Mouse (Mus musculus): ENCODE data around the gene Pla2g4b. TPM values are rescaled to one million over a fixed set of nuclear protein-coding genes. Genes with fewer than 3 reads are reported as not detected.

Pla2g4b gene
- polyA plus RNA-seq, 1 experiment: 0.56 TPM

GRCm38 (mm10) chr2:119999731-120000130 is 33.5 kb upstream of the Pla2g4b start:
- Histone ChIP-seq H3ac (ENCODE audit: control insufficient read depth, insufficient read length, low read depth) (no peak overlapping the region), H3K4me3 (ENCODE audit: insufficient read depth, poor library complexity, severe bottlenecking) (no peak overlapping the region), H3K27me3 (ENCODE audit: control insufficient read depth, insufficient read depth, insufficient read length) (no peaks in the 10 kb centered on the region), H3K79me2 (ENCODE audit: control insufficient read depth, insufficient read depth) (no peaks in the 10 kb centered on the region), H3K36me3 (ENCODE audit: control insufficient read depth, insufficient read depth) (no peaks in the 10 kb centered on the region), H3K79me3 (ENCODE audit: low read depth) (no peaks in the 10 kb centered on the region)
- TF ChIP-seq FOSL1 (IDR thresholded peaks at IDR 0.05; ENCODE audit: insufficient read depth, low read length, poor library complexity, severe bottlenecking): no peak
- TF ChIP-seq MYOD1 (IDR thresholded peaks at IDR 0.05; ENCODE audit: control insufficient read depth, insufficient read length, low read depth): no peak
- no peak for TF ChIP-seq USF1 (IDR thresholded peaks at IDR 0.05; ENCODE audit: low read depth)
- no peak for TF ChIP-seq MAX (IDR thresholded peaks at IDR 0.05)
- TF ChIP-seq CEBPB (IDR thresholded peaks at IDR 0.05; ENCODE audit: low read depth): no peak
- TF ChIP-seq MYOG (IDR thresholded peaks at IDR 0.05; ENCODE audit: control insufficient read depth, extremely low read depth, insufficient read length): no peak
- no peak for TF ChIP-seq CTCF (IDR thresholded peaks at IDR 0.05; ENCODE audit: control insufficient read depth, insufficient read depth, insufficient read length)

GRCm38 (mm10) chr2:120000882-120001584 is 32.2 kb upstream of the Pla2g4b start:
- no peaks in the 10 kb centered on the region for H3K79me3 ChIP-seq (ENCODE audit: low read depth)
- H3ac ChIP-seq (ENCODE audit: control insufficient read depth, insufficient read length, low read depth): no peak overlapping the region
- TF ChIP-seq CEBPB (IDR thresholded peaks at IDR 0.05; ENCODE audit: low read depth): no peak
- TF ChIP-seq CTCF (IDR thresholded peaks at IDR 0.05; ENCODE audit: control insufficient read depth, insufficient read depth, insufficient read length): no peak
- TF ChIP-seq FOSL1 (IDR thresholded peaks at IDR 0.05; ENCODE audit: insufficient read depth, low read length, poor library complexity, severe bottlenecking): no peak
- TF ChIP-seq MYOG (IDR thresholded peaks at IDR 0.05; ENCODE audit: control insufficient read depth, extremely low read depth, insufficient read length): no peak
- TF ChIP-seq USF1 (IDR thresholded peaks at IDR 0.05; ENCODE audit: low read depth): no peak
- no peak for TF ChIP-seq MYOD1 (IDR thresholded peaks at IDR 0.05; ENCODE audit: control insufficient read depth, insufficient read length, low read depth)
- TF ChIP-seq MAX (IDR thresholded peaks at IDR 0.05): no peak
- no peaks in the 10 kb centered on the region for H3K27me3 ChIP-seq (ENCODE audit: control insufficient read depth, insufficient read depth, insufficient read length)
- H3K4me3 ChIP-seq (ENCODE audit: insufficient read depth, poor library complexity, severe bottlenecking): no peak overlapping the region
- no peaks in the 10 kb centered on the region for H3K36me3 ChIP-seq (ENCODE audit: control insufficient read depth, insufficient read depth)
- no peaks in the 10 kb centered on the region for H3K79me2 ChIP-seq (ENCODE audit: control insufficient read depth, insufficient read depth)

GRCm38 (mm10) chr2:120001956-120002355 is 31.3 kb upstream of the Pla2g4b start:
- Histone ChIP-seq H3K79me2 (ENCODE audit: control insufficient read depth, insufficient read depth) (no peaks in the 10 kb centered on the region), H3K4me3 (ENCODE audit: insufficient read depth, poor library complexity, severe bottlenecking) (no peak overlapping the region), H3K36me3 (ENCODE audit: control insufficient read depth, insufficient read depth) (peaks cover 4% of the 10 kb centered on the region), H3K79me3 (ENCODE audit: low read depth) (no peaks in the 10 kb centered on the region), H3K27me3 (ENCODE audit: control insufficient read depth, insufficient read depth, insufficient read length) (no peaks in the 10 kb centered on the region), H3ac (ENCODE audit: control insufficient read depth, insufficient read length, low read depth) (no peak overlapping the region)
- TF ChIP-seq CEBPB (IDR thresholded peaks at IDR 0.05; ENCODE audit: low read depth): no peak
- TF ChIP-seq FOSL1 (IDR thresholded peaks at IDR 0.05; ENCODE audit: insufficient read depth, low read length, poor library complexity, severe bottlenecking): no peak
- TF ChIP-seq USF1 (IDR thresholded peaks at IDR 0.05; ENCODE audit: low read depth): no peak
- no peak for TF ChIP-seq MYOD1 (IDR thresholded peaks at IDR 0.05; ENCODE audit: control insufficient read depth, insufficient read length, low read depth)
- TF ChIP-seq MYOG (IDR thresholded peaks at IDR 0.05; ENCODE audit: control insufficient read depth, extremely low read depth, insufficient read length): no peak
- TF ChIP-seq MAX (IDR thresholded peaks at IDR 0.05): no peak
- no peak for TF ChIP-seq CTCF (IDR thresholded peaks at IDR 0.05; ENCODE audit: control insufficient read depth, insufficient read depth, insufficient read length)

- Histone ChIP-seq H3K27me3 (ENCODE audit: control insufficient read depth, insufficient read depth, insufficient read length) (no peaks in the 10 kb centered on the region), H3ac (ENCODE audit: control insufficient read depth, insufficient read length, low read depth) (no peak overlapping the region), H3K79me3 (ENCODE audit: low read depth) (no peaks in the 10 kb centered on the region), H3K36me3 (ENCODE audit: control insufficient read depth, insufficient read depth) (peaks cover 4% of the 10 kb centered on the region), H3K79me2 (ENCODE audit: control insufficient read depth, insufficient read depth) (no peaks in the 10 kb centered on the region), H3K4me3 (ENCODE audit: insufficient read depth, poor library complexity, severe bottlenecking) (no peak overlapping the region)
- TF ChIP-seq FOSL1 (IDR thresholded peaks at IDR 0.05; ENCODE audit: insufficient read depth, low read length, poor library complexity, severe bottlenecking) (no peak), USF1 (IDR thresholded peaks at IDR 0.05; ENCODE audit: low read depth) (no peak), MYOG (IDR thresholded peaks at IDR 0.05; ENCODE audit: control insufficient read depth, extremely low read depth, insufficient read length) (no peak), MAX (IDR thresholded peaks at IDR 0.05) (no peak), CEBPB (IDR thresholded peaks at IDR 0.05; ENCODE audit: low read depth) (no peak), CTCF (IDR thresholded peaks at IDR 0.05; ENCODE audit: control insufficient read depth, insufficient read depth, insufficient read length) (no peak), MYOD1 (IDR thresholded peaks at IDR 0.05; ENCODE audit: control insufficient read depth, insufficient read length, low read depth) (no peak)
These were observed 29.2 kb upstream of the Pla2g4b start for GRCm38 (mm10) chr2:120003970-120004369.

GRCm38 (mm10) chr2:120006696-120007095 is 26.5 kb upstream of the Pla2g4b start:
- H3K79me3 ChIP-seq (ENCODE audit: low read depth): no peaks in the 10 kb centered on the region
- H3ac ChIP-seq (ENCODE audit: control insufficient read depth, insufficient read length, low read depth): no peak overlapping the region
- H3K36me3 ChIP-seq (ENCODE audit: control insufficient read depth, insufficient read depth): peaks cover 4% of the 10 kb centered on the region
- TF ChIP-seq CEBPB (IDR thresholded peaks at IDR 0.05; ENCODE audit: low read depth): no peak
- TF ChIP-seq MYOG (IDR thresholded peaks at IDR 0.05; ENCODE audit: control insufficient read depth, extremely low read depth, insufficient read length): no peak
- no peak for TF ChIP-seq FOSL1 (IDR thresholded peaks at IDR 0.05; ENCODE audit: insufficient read depth, low read length, poor library complexity, severe bottlenecking)
- no peak for TF ChIP-seq USF1 (IDR thresholded peaks at IDR 0.05; ENCODE audit: low read depth)
- TF ChIP-seq MYOD1 (IDR thresholded peaks at IDR 0.05; ENCODE audit: control insufficient read depth, insufficient read length, low read depth): no peak
- no peak for TF ChIP-seq CTCF (IDR thresholded peaks at IDR 0.05; ENCODE audit: control insufficient read depth, insufficient read depth, insufficient read length)
- no peak for TF ChIP-seq MAX (IDR thresholded peaks at IDR 0.05)
- no peaks in the 10 kb centered on the region for H3K79me2 ChIP-seq (ENCODE audit: control insufficient read depth, insufficient read depth)
- no peaks in the 10 kb centered on the region for H3K27me3 ChIP-seq (ENCODE audit: control insufficient read depth, insufficient read depth, insufficient read length)
- H3K4me3 ChIP-seq (ENCODE audit: insufficient read depth, poor library complexity, severe bottlenecking): no peak overlapping the region
